9 mouse cellular contexts compared by ENCODE assay signal in genomic region chr11:102053847-102054246, GRCm38 (mm10). TPM values are rescaled to one million over a fixed set of nuclear protein-coding genes. Genes with fewer than 3 reads are reported as not detected.
A peak's percentile ranks its signal among the peaks of the same experiment; 100 is the strongest.
DNase-seq lines count a peak whose midpoint lies in the region; ATAC-seq and TF ChIP-seq lines count a peak whose summit lies in the region.
"Had no signal": no experiment of that assay in that cellular context is flagged by ENCODE, and none has a peak within 500 bp of the region (broad histone marks: within the 10 kb centered on the region; RNA-seq: fewer than 3 reads in every experiment).

No protein-coding gene starts in this region.

- no peak for TF ChIP-seq POLR2A in liver, adult 2 months (IDR thresholded peaks at IDR 0.05; ENCODE audit: extremely low read depth, insufficient read depth, low read length)

- WGBS in forebrain, embryonic 14.5 days, result 28% methylated on average over 9 of the region's 9 CpGs
- WGBS in forebrain, embryonic 12.5 days, result 29% methylated on average over 9 of the region's 9 CpGs
- 26% methylated on average over 9 of the region's 9 CpGs for WGBS in liver, adult 2 months
- 23% methylated on average over 9 of the region's 9 CpGs for WGBS in stomach, postnatal 0 days

- no peak for TF ChIP-seq EP300 in stomach, postnatal 0 days (optimal IDR thresholded peaks at IDR 0.05)

- H3K9me3 ChIP-seq in forebrain, embryonic 14.5 days (replicated peaks; ENCODE audit: control insufficient read depth, low read length), result no peaks in the 10 kb centered on the region
- no peaks in the 10 kb centered on the region for H3K9me3 ChIP-seq in forebrain, embryonic 12.5 days
- no peaks in the 10 kb centered on the region for H3K9me3 ChIP-seq in stomach, postnatal 0 days (ENCODE audit: control insufficient read depth, low read length)

- no peaks in the 10 kb centered on the region for H3K79me2 ChIP-seq in liver, adult 2 months (ENCODE audit: control insufficient read depth, insufficient read depth, low read length)

- H3K27me3 ChIP-seq in forebrain, embryonic 14.5 days (replicated peaks; ENCODE audit: control insufficient read depth, insufficient read depth, low read length), result no peaks in the 10 kb centered on the region
- H3K27me3 ChIP-seq in forebrain, embryonic 12.5 days, result 0 out of 2 replicates have a peak, but pooled peaks cover 3% of the 10 kb centered on the region
- no peaks in the 10 kb centered on the region for H3K27me3 ChIP-seq in liver, adult 2 months (ENCODE audit: control insufficient read depth, insufficient read depth, low read length)
- no peaks in the 10 kb centered on the region; the same call in 1 of the 2 replicates for H3K27me3 ChIP-seq in stomach, postnatal 0 days (ENCODE audit: control insufficient read depth, insufficient read depth, low read length)

- H3K27ac ChIP-seq in forebrain, embryonic 14.5 days (ENCODE audit: low read depth, low read length), result no peak overlapping the region
- H3K27ac ChIP-seq in forebrain, embryonic 12.5 days, result no peak overlapping the region
- no peak overlapping the region for H3K27ac ChIP-seq in liver, adult 2 months (replicated peaks; ENCODE audit: insufficient read depth, low read depth, low read length)
- H3K27ac ChIP-seq in stomach, postnatal 0 days (replicated peaks), result no peak overlapping the region

- no peak overlapping the region for H3K4me2 ChIP-seq in forebrain, embryonic 14.5 days (ENCODE audit: low read length)
- no peak overlapping the region for H3K4me2 ChIP-seq in forebrain, embryonic 12.5 days
- no peak overlapping the region for H3K4me2 ChIP-seq in stomach, postnatal 0 days (replicated peaks; ENCODE audit: low read depth)

- no peak overlapping the region for H3K4me3 ChIP-seq in forebrain, embryonic 14.5 days (ENCODE audit: low read depth, low read length)
- no peak overlapping the region for H3K4me3 ChIP-seq in forebrain, embryonic 12.5 days (replicated peaks)
- no peak overlapping the region for H3K4me3 ChIP-seq in liver, adult 2 months (ENCODE audit: insufficient read depth, low read depth, low read length)
- H3K4me3 ChIP-seq in stomach, postnatal 0 days (ENCODE audit: low read depth, low read length), result no peak overlapping the region

- no peaks in the 10 kb centered on the region for H3K4me1 ChIP-seq in forebrain, embryonic 14.5 days (ENCODE audit: control insufficient read depth, insufficient read depth, low read length)
- no peaks in the 10 kb centered on the region for H3K4me1 ChIP-seq in forebrain, embryonic 12.5 days
- peaks cover 8% of the 10 kb centered on the region; the same call in 1 of the 2 replicates for H3K4me1 ChIP-seq in liver, adult 2 months (ENCODE audit: control insufficient read depth, insufficient read depth, low read length)
- H3K4me1 ChIP-seq in stomach, postnatal 0 days (replicated peaks; ENCODE audit: control insufficient read depth, insufficient read depth), result no peaks in the 10 kb centered on the region

- peaks cover 8% of the 10 kb centered on the region for H3K36me3 ChIP-seq in forebrain, embryonic 14.5 days (ENCODE audit: control insufficient read depth, insufficient read depth, low read length)
- peaks cover 16% of the 10 kb centered on the region for H3K36me3 ChIP-seq in forebrain, embryonic 12.5 days (replicated peaks)
- no peaks in the 10 kb centered on the region for H3K36me3 ChIP-seq in liver, adult 2 months (ENCODE audit: control insufficient read depth, insufficient read depth, low read length)
- H3K36me3 ChIP-seq in stomach, postnatal 0 days (ENCODE audit: control insufficient read depth, insufficient read depth, low read length), result no peaks in the 10 kb centered on the region

- peak; percentile 77 for TF ChIP-seq CTCF in liver, adult 2 months (IDR thresholded peaks at IDR 0.05; ENCODE audit: low read depth, low read length)
- TF ChIP-seq CTCF in stomach, postnatal 0 days (IDR thresholded peaks at IDR 0.05; ENCODE audit: low read depth), result peak; percentile 72

- intact Hi-C loops in gastrocnemius, postnatal 14 days (cut with DNase I; ENCODE audit: low total_unique reads), result no loop called here

- H3K9ac ChIP-seq in forebrain, embryonic 14.5 days (ENCODE audit: low read length), result no peak overlapping the region
- H3K9ac ChIP-seq in forebrain, embryonic 12.5 days, result no peak overlapping the region
- no peak overlapping the region for H3K9ac ChIP-seq in liver, adult 2 months (ENCODE audit: low read depth, low read length)
- no peak overlapping the region for H3K9ac ChIP-seq in stomach, postnatal 0 days (ENCODE audit: low read length)

- peak; percentile 65 for DNase-seq in forebrain, embryonic 14.5 days (ENCODE audit: low spot score)
- peak; percentile 39 for DNase-seq in right cerebral cortex, adult 18-20 months
- no peak for DNase-seq in right cerebral cortex, postnatal 25 days
- DNase-seq in c-Kit-positive CD71-positive TER-119-positive erythroid progenitor cells, embryonic 14.5 days (ENCODE audit: low spot score), result peak; percentile 53
- peak; percentile 40 for DNase-seq in gastrocnemius, postnatal 14 days
- DNase-seq in liver, adult 2 months (ENCODE audit: extremely low read depth, low read depth, low spot score), result no peak
- DNase-seq in stomach, postnatal 0 days (ENCODE audit: low spot score), result peak; percentile 71

- ATAC-seq in forebrain, embryonic 14.5 days, result no peak
- ATAC-seq in forebrain, embryonic 12.5 days (ENCODE audit: low FRiP score), result no peak
- ATAC-seq in stomach, postnatal 0 days (ENCODE audit: low FRiP score, low TSS enrichment), result no peak; the same call in 1 of the 2 replicates

RNA-seq across cellular contexts. Expression of gene Cd300lg, which starts 12.5 kb away (rescaled TPM):
- 0.23 TPM in 1 of 2 replicates, not detected in the other for polyA plus RNA-seq in forebrain, embryonic 14.5 days (2014; fragmentation: Nextera tagmentation; extraction: Ambion mirVana)
- polyA plus RNA-seq in forebrain, embryonic 12.5 days (2016; fragmentation: Nextera tagmentation; extraction: Ambion mirVana), result 0.17 and 0.23 TPM in 2 replicates
- total RNA-seq in gastrocnemius, postnatal 14 days (2021), result 10 to 100 TPM; 20.2 to 28.6 TPM
- 8.4 and 11.1 TPM in 2 replicates for total RNA-seq in liver, adult 2 months (2014; rRNA removed)
- 12.2 and 13.3 TPM in 2 replicates for polyA plus RNA-seq in liver, adult 2 months (2012; rRNA removed)
- polyA plus RNA-seq in stomach, postnatal 0 days (2015; fragmentation: Nextera tagmentation; extraction: Ambion mirVana), result 3.0 and 3.4 TPM in 2 replicates

RNA-seq across cellular contexts. Expression of gene Mpp3, which starts 25.6 kb away (rescaled TPM):
- 34.2 and 39.6 TPM in 2 replicates for polyA plus RNA-seq in forebrain, embryonic 14.5 days (2014; fragmentation: Nextera tagmentation; extraction: Ambion mirVana)
- polyA plus RNA-seq in forebrain, embryonic 12.5 days (2016; fragmentation: Nextera tagmentation; extraction: Ambion mirVana), result 35.7 and 37.6 TPM in 2 replicates
- 10 to 100 TPM; 40.6 to 47.1 TPM for total RNA-seq in gastrocnemius, postnatal 14 days (2021)
- total RNA-seq in liver, adult 2 months (2014; rRNA removed), result 0.07 and 0.28 TPM in 2 replicates
- 0.06 and 0.19 TPM in 2 replicates for polyA plus RNA-seq in liver, adult 2 months (2012; rRNA removed)
- polyA plus RNA-seq in stomach, postnatal 0 days (2015; fragmentation: Nextera tagmentation; extraction: Ambion mirVana), result 3.3 and 3.4 TPM in 2 replicates

RNA-seq across cellular contexts. Expression of gene Mpp2, which starts 34.5 kb away (rescaled TPM):
- 15.3 and 16.8 TPM in 2 replicates for polyA plus RNA-seq in forebrain, embryonic 14.5 days (2014; fragmentation: Nextera tagmentation; extraction: Ambion mirVana)
- 24.9 and 27.9 TPM in 2 replicates for polyA plus RNA-seq in forebrain, embryonic 12.5 days (2016; fragmentation: Nextera tagmentation; extraction: Ambion mirVana)
- total RNA-seq in gastrocnemius, postnatal 14 days (2021), result 1 to 10 TPM in 1 of 2 experiments, under 1 TPM in 1; 0.92 to 1.6 TPM
- under 0.01 and 0.20 TPM in 2 replicates for total RNA-seq in liver, adult 2 months (2014; rRNA removed)
- 0.20 and 0.22 TPM in 2 replicates for polyA plus RNA-seq in liver, adult 2 months (2012; rRNA removed)
- 2.8 and 3.4 TPM in 2 replicates for polyA plus RNA-seq in stomach, postnatal 0 days (2015; fragmentation: Nextera tagmentation; extraction: Ambion mirVana)

RNA-seq across cellular contexts. Expression of gene Ppy, which starts 47.3 kb away (rescaled TPM):
- polyA plus RNA-seq in forebrain, embryonic 14.5 days (2014; fragmentation: Nextera tagmentation; extraction: Ambion mirVana), result not detected in 2 replicates
- not detected in 2 replicates for polyA plus RNA-seq in forebrain, embryonic 12.5 days (2016; fragmentation: Nextera tagmentation; extraction: Ambion mirVana)
- not detected for total RNA-seq in gastrocnemius, postnatal 14 days (2021)
- not detected in 2 replicates for total RNA-seq in liver, adult 2 months (2014; rRNA removed)
- not detected in 2 replicates for polyA plus RNA-seq in liver, adult 2 months (2012; rRNA removed)
- 3.3 and 5.4 TPM in 2 replicates for polyA plus RNA-seq in stomach, postnatal 0 days (2015; fragmentation: Nextera tagmentation; extraction: Ambion mirVana)
- total RNA-seq: left cerebral cortex, adult 8-10 months had no signal

RNA-seq across cellular contexts. Expression of gene Pyy, which starts 53.8 kb away (rescaled TPM):
- polyA plus RNA-seq in forebrain, embryonic 14.5 days (2014; fragmentation: Nextera tagmentation; extraction: Ambion mirVana), result not detected in 2 replicates
- polyA plus RNA-seq in forebrain, embryonic 12.5 days (2016; fragmentation: Nextera tagmentation; extraction: Ambion mirVana), result not detected in 2 replicates
- total RNA-seq in gastrocnemius, postnatal 14 days (2021), result not detected
- not detected in 2 replicates for total RNA-seq in liver, adult 2 months (2014; rRNA removed)
- 0.35 TPM in 1 of 2 replicates, not detected in the other for polyA plus RNA-seq in liver, adult 2 months (2012; rRNA removed)
- 63.0 and 64.3 TPM in 2 replicates for polyA plus RNA-seq in stomach, postnatal 0 days (2015; fragmentation: Nextera tagmentation; extraction: Ambion mirVana)
- total RNA-seq: left cerebral cortex, adult 8-10 months had no signal

Comparison
In these comparisons a context has a peak if more than half of its experiments do, and no peak if none do; other contexts are left out.
1. DNase-seq: peak in forebrain, embryonic 14.5 days (single experiment), right cerebral cortex, adult 18-20 months (single experiment), c-Kit-positive CD71-positive TER-119-positive erythroid progenitor cells, embryonic 14.5 days (single experiment), gastrocnemius, postnatal 14 days (single experiment) and stomach, postnatal 0 days (single experiment); none in right cerebral cortex, postnatal 25 days (single experiment) and liver, adult 2 months (single experiment).